Mouse (Mus musculus) olfactory bulb, adult 2 months (tissue): ENCODE data around the gene Ranbp3.

Experiments
- CTCF ChIP-seq: fragments of 200-500 bp; IDR thresholded peaks from 2 replicates; pipeline ENCODE4 v1.5.1; 2012; ENCODE audit warnings: low read depth, mild to moderate bottlenecking, low read length, moderate library complexity; ENCODE audit not compliant: insufficient read depth
- POLR2A ChIP-seq: fragments of 200-500 bp; IDR thresholded peaks from 2 replicates; pipeline ENCODE4 v1.6.1; 2012; ENCODE audit warnings: mild to moderate bottlenecking, low read depth, low read length, moderate library complexity; ENCODE audit not compliant: insufficient read depth

DNA sequence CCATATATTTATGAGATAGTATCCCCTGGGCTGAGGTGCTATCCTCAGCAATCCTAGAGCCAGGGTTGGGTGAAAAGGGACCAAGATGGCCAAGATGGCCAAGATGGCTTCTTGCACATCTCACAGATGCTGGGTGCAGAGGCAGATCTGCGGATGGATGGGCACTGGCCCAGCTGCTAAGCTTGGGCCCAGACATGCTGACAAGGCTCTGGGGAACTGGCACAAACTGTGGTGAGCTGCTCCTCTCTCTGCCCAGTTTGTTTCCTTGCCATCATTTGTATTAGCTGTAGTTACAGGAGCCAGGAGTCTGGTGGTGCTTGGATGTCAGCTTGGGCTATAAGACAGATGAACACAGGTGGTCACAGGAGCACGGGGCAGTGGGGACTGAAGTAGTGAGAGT, 11.6 kb downstream of the Ranbp3 start:
- TF ChIP-seq CTCF, result no peak
- TF ChIP-seq POLR2A, result no peak
